Mouse (Mus musculus) T-cell, adult 66 days (primary cell): ENCODE measurements around the gene Tapt1. TPM values are rescaled to one million over a fixed set of nuclear protein-coding genes. Genes with fewer than 3 reads are reported as not detected.

ENCODE experiments used
- total RNA-seq, 2 experiments: library from RNA; stranded (reverse); gene quantifications; 3 replicates in 1 of 2; 4 replicates in 1 of 2; pipeline ENCODE4 v1.2.4; 2023

Tapt1 gene
- total RNA-seq, result 10 to 100 TPM; 73.3 to 80.2 TPM

GRCm38 (mm10) chr5:44226521-44227461, at the start of gene Tapt1:
Gene Tapt1, minus strand, starts transcription at chr5:44226626.

Other genes starting within 250 kb of the Tapt1 start
- not detected for gene Fgfbp1, start 244.8 kb downstream of the Tapt1 start, total RNA-seq
- gene Prom1, start 124.6 kb downstream of the Tapt1 start, total RNA-seq, result under 1 TPM in 1 of 2 experiments, not detected in 1; 0.71 TPM